Mouse (Mus musculus) heart, embryonic 11.5 days (tissue): ENCODE measurements at regions not wholly inside any gene's neighbourhood (a gene's known extent, or its start where the extent isn't known, plus 50 kb on each side); places are given as distances from the start of the nearest gene placed in this dataset.

Source experiments
- ATAC-seq: fragments of 200-750 bp; cut with Nextera tagmentation; replicated peaks from 2 replicates; pipeline ENCODE4 v1.8.0; 2017; ENCODE audit warnings: moderate library complexity; ENCODE audit not compliant: insufficient number of reproducible peaks, low FRiP score, low TSS enrichment
- H3K27ac ChIP-seq: fragments of 300-500 bp; sonication (generic); 2 replicates; pipeline ENCODE4 v1.5.1; 2014; ENCODE audit warnings: mild to moderate bottlenecking, low read depth, low read length
- H3K27me3 ChIP-seq: fragments of 300-500 bp; sonication (generic); 2 replicates; pipeline ENCODE4 v1.6.1; 2014; ENCODE audit warnings: mild to moderate bottlenecking, low read length, mixed read lengths; ENCODE audit not compliant: control insufficient read depth, insufficient read depth
- H3K36me3 ChIP-seq: fragments of 300-500 bp; sonication (generic); 2 replicates; pipeline ENCODE4 v1.6.1; 2014; ENCODE audit warnings: mild to moderate bottlenecking, low read length, moderate library complexity, mixed read lengths; ENCODE audit not compliant: control insufficient read depth, insufficient read depth
- H3K4me1 ChIP-seq: fragments of 300-500 bp; sonication (generic); 2 replicates; pipeline ENCODE4 v1.6.1; 2014; ENCODE audit warnings: low read length; ENCODE audit not compliant: control insufficient read depth, insufficient read depth
- H3K4me2 ChIP-seq: fragments of 300-500 bp; sonication (generic); 2 replicates; pipeline ENCODE4 v1.6.1; 2014; ENCODE audit warnings: mild to moderate bottlenecking, moderate library complexity
- H3K4me3 ChIP-seq: fragments of 300-500 bp; sonication (generic); 2 replicates; pipeline ENCODE4 v1.5.1; 2014; ENCODE audit warnings: low read depth, low read length
- H3K9ac ChIP-seq: fragments of 300-500 bp; sonication (generic); 2 replicates; pipeline ENCODE4 v1.6.1; 2014; ENCODE audit warnings: mild to moderate bottlenecking, low read depth, low read length, moderate library complexity
- H3K9me3 ChIP-seq: fragments of 300-500 bp; sonication (generic); replicated peaks from 2 replicates; pipeline ENCODE4 v1.6.1; 2016; ENCODE audit warnings: low read length; ENCODE audit not compliant: control insufficient read depth
- WGBS: fragments of 180-500 bp; shearing (Covaris S2); extraction: QIAGEN DNeasy Blood & Tissue Kit; methylation state at CpG from one replicate; pipeline ENCODE4 v1.1.7; 2014; ENCODE audit not compliant: insufficient replicate concordance; 5-methylcytosine and 5-hydroxymethylcytosine counted together

GRCm38 (mm10) chr16:87267517-87267916, 86.5 kb upstream of the N6amt1 start:
- Histone ChIP-seq H3K27me3 (no peaks in the 10 kb centered on the region), H3K9me3 (no peaks in the 10 kb centered on the region), H3K27ac (no peak overlapping the region), H3K9ac (no peak overlapping the region), H3K36me3 (no peaks in the 10 kb centered on the region), H3K4me1 (peaks cover 12% of the 10 kb centered on the region), H3K4me2 (no peak overlapping the region), H3K4me3 (no peak overlapping the region)
- no peak for ATAC-seq
- WGBS: 82% methylated on average over 4 of the region's 4 CpGs

- no peaks in the 10 kb centered on the region for H3K27me3 ChIP-seq
- no peaks in the 10 kb centered on the region for H3K36me3 ChIP-seq
- peak overlapping the region; percentile 94 for H3K27ac ChIP-seq
- no peak overlapping the region for H3K4me3 ChIP-seq
- H3K9ac ChIP-seq: 0 out of 2 replicates have a peak overlapping the region, but pooled peaks have one; percentile 44
- H3K4me1 ChIP-seq: peaks cover 24% of the 10 kb centered on the region
- no peaks in the 10 kb centered on the region for H3K9me3 ChIP-seq
- 0 out of 2 replicates have a peak overlapping the region, but pooled peaks have one; percentile 20 for H3K4me2 ChIP-seq
- peak; percentile 76 for ATAC-seq
- WGBS: 8% methylated on average over 4 of the region's 4 CpGs
These were observed 90.4 kb upstream of the N6amt1 start for GRCm38 (mm10) chr16:87263571-87263970.

GRCm38 (mm10) chr16:87263041-87263440, 90.9 kb upstream of the N6amt1 start:
- Histone ChIP-seq H3K27me3 (no peaks in the 10 kb centered on the region), H3K4me3 (no peak overlapping the region), H3K4me1 (peaks cover 24% of the 10 kb centered on the region), H3K9ac (peak overlapping the region; percentile 44; the same call in 1 of the 2 replicates), H3K27ac (peak overlapping the region; percentile 94), H3K36me3 (no peaks in the 10 kb centered on the region), H3K4me2 (0 out of 2 replicates have a peak overlapping the region, but pooled peaks have one; percentile 20), H3K9me3 (no peaks in the 10 kb centered on the region)
- ATAC-seq: no peak
- WGBS: 72% methylated on average over 8 of the region's 8 CpGs

GRCm38 (mm10) chr16:87262497-87262896, 91.5 kb upstream of the N6amt1 start:
- Histone ChIP-seq H3K4me2 (no peak overlapping the region), H3K4me1 (peaks cover 24% of the 10 kb centered on the region), H3K9me3 (no peaks in the 10 kb centered on the region), H3K4me3 (no peak overlapping the region), H3K9ac (no peak overlapping the region), H3K27ac (peak overlapping the region; percentile 94), H3K27me3 (no peaks in the 10 kb centered on the region), H3K36me3 (no peaks in the 10 kb centered on the region)
- 68% methylated on average over 3 of the region's 3 CpGs for WGBS
- no peak for ATAC-seq

GRCm38 (mm10) chr16:87261527-87261926, 92.5 kb upstream of the N6amt1 start:
- Histone ChIP-seq H3K27ac (peak overlapping the region; percentile 94), H3K4me3 (no peak overlapping the region), H3K4me1 (peaks cover 24% of the 10 kb centered on the region), H3K9ac (no peak overlapping the region), H3K4me2 (no peak overlapping the region), H3K36me3 (no peaks in the 10 kb centered on the region), H3K9me3 (no peaks in the 10 kb centered on the region), H3K27me3 (no peaks in the 10 kb centered on the region)
- WGBS: 21% methylated on average over 7 of the region's 7 CpGs
- peak; percentile 65 for ATAC-seq

GRCm38 (mm10) chr16:87254736-87255135, 99.2 kb upstream of the N6amt1 start:
- H3K4me3 ChIP-seq: no peak overlapping the region
- H3K4me1 ChIP-seq: peaks cover 4% of the 10 kb centered on the region
- H3K36me3 ChIP-seq: no peaks in the 10 kb centered on the region
- ATAC-seq: no peak
- WGBS: 94% methylated on average over 1 of the region's 1 CpGs
- H3K27ac ChIP-seq: no peak overlapping the region
- H3K9ac ChIP-seq: no peak overlapping the region
- H3K27me3 ChIP-seq: no peaks in the 10 kb centered on the region
- no peak overlapping the region for H3K4me2 ChIP-seq
- no peaks in the 10 kb centered on the region for H3K9me3 ChIP-seq

- peaks cover 7% of the 10 kb centered on the region for H3K4me1 ChIP-seq
- no peak for ATAC-seq
- no peak overlapping the region for H3K27ac ChIP-seq
- H3K4me3 ChIP-seq: no peak overlapping the region
- no peak overlapping the region for H3K9ac ChIP-seq
- H3K9me3 ChIP-seq: no peaks in the 10 kb centered on the region
- no peak overlapping the region for H3K4me2 ChIP-seq
- no peaks in the 10 kb centered on the region for H3K27me3 ChIP-seq
- no peaks in the 10 kb centered on the region for H3K36me3 ChIP-seq
- WGBS: 67% methylated on average over 10 of the region's 10 CpGs
These were observed 103.5 kb upstream of the N6amt1 start for GRCm38 (mm10) chr16:87250531-87250930.

GRCm38 (mm10) chr16:87249903-87250302, 104.1 kb upstream of the N6amt1 start:
- H3K4me2 ChIP-seq: no peak overlapping the region
- H3K9me3 ChIP-seq: no peaks in the 10 kb centered on the region
- 31% methylated on average over 7 of the region's 7 CpGs for WGBS
- no peak overlapping the region for H3K27ac ChIP-seq
- no peak for ATAC-seq
- H3K4me3 ChIP-seq: no peak overlapping the region
- no peak overlapping the region for H3K9ac ChIP-seq
- no peaks in the 10 kb centered on the region for H3K27me3 ChIP-seq
- no peaks in the 10 kb centered on the region for H3K36me3 ChIP-seq
- peaks cover 7% of the 10 kb centered on the region for H3K4me1 ChIP-seq

GRCm38 (mm10) chr16:87248501-87249030, 105.4 kb upstream of the N6amt1 start:
- no peak overlapping the region for H3K4me2 ChIP-seq
- no peak overlapping the region for H3K27ac ChIP-seq
- 38% methylated on average over 6 of the region's 6 CpGs for WGBS
- ATAC-seq: no peak
- no peaks in the 10 kb centered on the region for H3K36me3 ChIP-seq
- no peaks in the 10 kb centered on the region for H3K27me3 ChIP-seq
- peaks cover 7% of the 10 kb centered on the region for H3K4me1 ChIP-seq
- H3K9me3 ChIP-seq: no peaks in the 10 kb centered on the region
- no peak overlapping the region for H3K9ac ChIP-seq
- H3K4me3 ChIP-seq: no peak overlapping the region
